Mouse (Mus musculus): ENCODE data around the gene Prss36. TPM values are rescaled to one million over a fixed set of nuclear protein-coding genes. Genes with fewer than 3 reads are reported as not detected.

Prss36 gene
- total RNA-seq, 2 experiments from 2014 or later, result 6.0 to 7.1 TPM

DNA sequence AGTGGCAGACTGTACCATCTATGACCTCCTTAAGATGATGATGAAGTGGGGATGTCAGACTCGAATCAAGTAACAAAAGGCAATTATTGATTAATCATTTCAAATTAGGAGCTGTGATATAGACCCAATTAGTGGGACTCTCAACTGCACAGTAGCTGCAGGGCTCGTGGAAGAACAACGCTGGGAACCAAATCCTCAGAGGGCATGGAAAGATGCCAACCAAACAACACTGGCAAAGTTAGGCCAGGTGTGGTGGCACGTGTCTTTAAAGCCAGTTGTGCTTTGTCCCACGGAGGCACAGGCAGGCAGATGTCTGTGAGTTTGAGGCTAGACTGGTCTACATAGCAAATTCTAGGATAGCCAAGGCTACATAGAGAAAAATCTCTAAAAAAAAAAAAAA is 15.9 kb downstream of the Prss36 start:
- Histone ChIP-seq H3K4me3 (no peak overlapping the region), H3K27ac (no peak overlapping the region)
- DNase-seq, result no peak
- no peak for TF ChIP-seq CTCF (IDR thresholded peaks at IDR 0.05)
- intact Hi-C loops (cut with DNase I), result loop anchor here (10.0 kb wide), 1 partner anchor 274 kb away; the partner anchor contains the start of gene Cox6a2

DNA sequence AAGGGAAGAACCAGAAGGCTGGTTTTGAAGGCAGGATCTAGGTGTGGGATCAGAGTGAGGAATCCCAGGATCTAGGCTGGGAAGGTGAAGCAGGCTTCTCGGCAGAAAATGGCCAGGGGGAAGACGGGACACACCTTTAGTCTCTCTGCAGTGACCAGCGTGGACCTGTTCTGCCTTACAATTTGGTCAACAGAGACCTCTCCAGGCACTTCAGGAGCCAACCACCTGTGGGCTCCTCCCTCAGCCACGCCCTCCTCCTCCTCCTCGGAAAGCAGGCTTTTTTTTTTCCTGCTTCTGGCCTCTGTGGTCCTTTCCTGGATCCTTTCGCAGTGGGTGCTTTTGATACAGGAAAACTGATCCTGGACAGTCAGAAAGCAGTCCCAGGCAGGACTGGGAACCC is 16.6 kb downstream of the Prss36 start, which contains the start of gene Prss8:
TSS of gene Prss8 (minus strand) at position 182 of the 400 bp plus-strand sequence.
- no peak for DNase-seq
- intact Hi-C loops (cut with DNase I), result loop anchor here (10.0 kb wide), 1 partner anchor 275 kb away; the partner anchor contains the start of gene Cox6a2
- H3K4me3 ChIP-seq, result no peak within 1 kb of the TSS
- no peak for TF ChIP-seq CTCF (IDR thresholded peaks at IDR 0.05)
- no peak within 1 kb of the TSS for H3K27ac ChIP-seq

DNA sequence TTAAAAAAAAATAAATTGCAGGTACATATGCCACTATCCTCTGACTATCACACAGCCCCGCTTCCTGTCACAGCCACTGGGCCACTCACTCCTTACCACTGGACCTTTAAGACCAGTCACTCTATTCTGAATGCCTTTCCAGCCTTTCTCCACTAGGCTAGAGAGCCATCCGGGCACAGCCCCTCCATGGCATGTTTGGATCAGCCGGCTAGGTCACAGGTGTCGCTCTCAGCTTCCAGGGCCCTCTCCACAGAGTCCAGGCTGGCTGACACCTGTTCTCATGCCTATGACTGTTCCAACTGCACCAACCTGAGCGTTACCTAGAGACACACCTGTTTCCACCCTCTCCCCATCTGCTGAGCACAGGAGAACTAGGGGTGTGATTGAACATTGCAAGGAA is 17.9 kb downstream of the Prss36 start:
- DNase-seq, result no peak
- no peak for TF ChIP-seq CTCF (IDR thresholded peaks at IDR 0.05)
- intact Hi-C loops (cut with DNase I), result no loop called here
- H3K4me3 ChIP-seq, result no peak overlapping the region
- H3K27ac ChIP-seq, result no peak overlapping the region

DNA sequence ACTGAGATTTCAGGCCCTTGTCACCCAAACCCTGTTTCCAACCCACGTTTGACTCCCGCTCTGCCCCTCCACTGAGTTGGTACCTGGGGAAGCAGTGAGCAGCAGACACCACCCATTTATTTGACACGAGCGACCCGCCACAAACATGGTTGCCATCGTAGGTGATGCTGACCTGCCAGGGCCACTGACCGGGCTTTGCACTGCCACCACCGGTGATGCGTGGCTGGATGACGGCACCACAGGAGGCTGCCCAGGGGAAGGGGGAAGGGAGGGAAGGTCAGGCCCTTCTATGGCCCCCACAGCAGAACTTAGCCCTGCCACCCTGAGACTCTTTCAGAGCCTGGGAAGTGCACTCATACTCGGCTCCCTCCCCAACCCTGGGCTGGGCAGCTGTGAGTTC is 18.8 kb downstream of the Prss36 start:
- TF ChIP-seq CTCF (IDR thresholded peaks at IDR 0.05), result no peak
- DNase-seq, result no peak
- no peak overlapping the region for H3K4me3 ChIP-seq
- intact Hi-C loops (cut with DNase I), result no loop called here
- H3K27ac ChIP-seq, result no peak overlapping the region

DNA sequence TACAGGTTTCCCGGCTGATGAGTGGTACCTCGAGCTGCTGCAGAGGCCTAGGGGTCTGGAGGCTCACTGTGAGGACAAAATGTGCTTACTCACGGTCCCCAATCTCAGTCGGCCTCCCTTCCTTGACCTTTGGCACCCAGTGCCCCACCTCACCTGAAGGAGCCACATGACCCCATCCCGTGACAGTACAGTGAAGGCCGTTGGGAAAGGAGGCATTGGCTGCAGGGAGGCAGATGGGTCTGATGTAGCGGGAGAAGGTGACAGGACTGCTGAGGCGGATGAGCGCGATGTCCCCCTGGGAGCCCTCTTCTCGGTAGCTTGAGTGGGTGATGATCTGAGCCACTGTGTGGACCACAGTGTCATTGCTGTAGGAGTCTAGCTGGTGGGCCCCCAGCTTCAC is 19.7 kb downstream of the Prss36 start:
- Histone ChIP-seq H3K27ac (no peak overlapping the region), H3K4me3 (no peak overlapping the region)
- DNase-seq, result no peak
- no peak for TF ChIP-seq CTCF (IDR thresholded peaks at IDR 0.05)
- intact Hi-C loops (cut with DNase I), result no loop called here

DNA sequence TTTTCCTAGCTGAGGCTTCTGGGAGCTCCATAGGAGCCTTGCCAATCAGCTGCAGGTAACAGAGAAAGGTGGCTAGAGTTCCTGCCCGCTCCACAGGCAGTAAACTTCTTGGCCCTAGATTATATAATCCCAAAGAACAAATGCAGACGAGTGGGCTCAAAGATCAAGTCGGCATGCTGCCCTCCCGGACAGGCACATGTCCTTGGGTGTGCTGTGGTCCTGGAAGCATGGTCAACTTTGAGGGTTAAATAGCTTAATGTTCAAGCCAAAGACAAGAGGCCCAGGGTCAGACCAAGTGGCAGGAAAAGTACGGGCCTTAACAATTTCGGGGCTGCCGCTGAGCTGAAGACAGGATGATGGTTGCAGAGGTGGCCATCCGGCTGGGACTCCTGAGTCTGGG is 20.5 kb downstream of the Prss36 start:
- H3K27ac ChIP-seq, result no peak overlapping the region
- no peak overlapping the region for H3K4me3 ChIP-seq
- no peak for DNase-seq
- intact Hi-C loops (cut with DNase I), result no loop called here
- TF ChIP-seq CTCF (IDR thresholded peaks at IDR 0.05), result no peak

DNA sequence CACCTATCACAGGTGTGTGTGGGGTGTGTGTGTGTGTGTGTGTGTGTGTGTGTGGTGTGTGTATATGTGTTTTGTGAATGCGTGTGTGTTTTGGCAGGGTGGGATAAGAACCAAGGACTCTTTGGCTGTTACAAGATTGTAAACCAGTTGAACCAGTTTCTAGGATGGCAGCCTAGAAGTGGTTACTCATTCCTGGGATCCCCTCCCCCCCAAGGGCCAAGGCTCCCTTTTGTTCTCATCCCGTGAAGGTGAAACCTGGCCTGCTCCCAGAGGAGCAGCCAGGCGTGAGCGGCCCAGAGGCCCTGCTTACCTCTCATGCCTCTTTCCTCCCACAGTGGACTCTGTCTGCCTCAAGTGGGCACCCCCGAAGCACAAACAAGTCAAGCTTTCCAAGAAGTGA is 21.3 kb downstream of the Prss36 start:
- Histone ChIP-seq H3K4me3 (no peak overlapping the region), H3K27ac (no peak overlapping the region)
- intact Hi-C loops (cut with DNase I), result no loop called here
- TF ChIP-seq CTCF (IDR thresholded peaks at IDR 0.05), result no peak
- DNase-seq, result no peak

DNA sequence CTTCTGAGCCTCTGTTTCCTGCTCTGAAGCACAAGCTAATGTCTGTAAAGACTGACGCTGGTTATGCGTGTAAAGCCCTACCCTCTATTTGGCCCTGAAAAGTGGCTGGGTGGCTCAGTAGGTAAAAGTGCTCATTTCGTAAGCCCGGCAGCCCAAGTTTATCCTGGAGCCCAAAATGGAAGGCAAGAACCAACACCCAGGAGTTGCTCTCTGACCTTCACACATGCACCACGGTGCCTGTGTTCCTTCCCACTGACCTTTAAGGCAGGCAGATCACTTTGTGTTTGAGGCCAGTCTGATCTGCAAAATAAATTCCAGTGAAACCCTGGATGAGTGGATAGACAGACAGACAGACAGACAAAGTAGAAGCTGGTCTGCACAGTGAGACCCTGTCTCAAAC is 22.8 kb downstream of the Prss36 start:
- no peak for DNase-seq
- H3K27ac ChIP-seq, result no peak overlapping the region
- intact Hi-C loops (cut with DNase I), result no loop called here
- TF ChIP-seq CTCF (IDR thresholded peaks at IDR 0.05), result no peak
- no peak overlapping the region for H3K4me3 ChIP-seq

DNA sequence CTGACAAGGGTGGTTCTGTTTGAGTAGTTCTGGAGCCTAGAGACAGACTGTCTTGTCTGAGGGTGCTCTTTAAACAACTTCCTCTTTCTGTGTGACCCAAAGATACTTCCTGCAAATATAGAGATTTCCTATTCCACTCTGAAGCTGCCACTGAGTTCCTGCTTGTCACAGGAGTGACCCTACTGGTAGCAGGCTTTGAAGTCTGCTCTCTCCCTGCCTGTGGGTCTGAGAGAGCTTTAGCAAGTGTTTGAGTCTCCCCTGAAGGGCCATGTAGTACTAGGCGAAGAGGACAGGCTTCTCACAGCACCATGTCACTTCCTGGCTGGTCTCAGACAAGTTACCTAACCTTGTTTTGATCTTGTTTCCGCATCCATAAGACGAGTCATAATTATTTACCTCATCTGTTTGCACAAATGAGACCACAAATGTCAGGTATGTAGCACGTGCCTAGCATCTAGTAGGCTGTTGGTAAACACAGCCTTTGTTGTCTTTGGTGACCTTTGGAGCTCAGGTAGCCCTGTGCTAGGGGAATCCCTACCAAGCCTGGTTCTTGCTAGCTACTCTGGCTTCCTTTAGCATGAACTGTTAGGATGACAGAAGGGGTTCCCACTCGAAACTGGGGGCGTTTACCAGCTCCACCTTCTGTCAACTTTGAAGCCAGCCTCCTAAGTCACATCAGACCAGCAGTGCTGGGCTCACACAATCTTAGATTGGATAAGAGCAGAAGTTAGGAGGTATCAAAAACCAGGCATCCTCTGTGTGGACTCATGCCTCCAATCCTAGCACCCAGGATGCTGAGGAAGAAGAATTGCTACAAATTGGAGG is 23.9 kb downstream of the Prss36 start:
- TF ChIP-seq CTCF (IDR thresholded peaks at IDR 0.05), result no peak
- intact Hi-C loops (cut with DNase I), result no loop called here
- H3K4me3 ChIP-seq, result no peak overlapping the region
- H3K27ac ChIP-seq, result peak overlapping the region; percentile 25; the same call in 1 of the 2 replicates
- no peak for DNase-seq

DNA sequence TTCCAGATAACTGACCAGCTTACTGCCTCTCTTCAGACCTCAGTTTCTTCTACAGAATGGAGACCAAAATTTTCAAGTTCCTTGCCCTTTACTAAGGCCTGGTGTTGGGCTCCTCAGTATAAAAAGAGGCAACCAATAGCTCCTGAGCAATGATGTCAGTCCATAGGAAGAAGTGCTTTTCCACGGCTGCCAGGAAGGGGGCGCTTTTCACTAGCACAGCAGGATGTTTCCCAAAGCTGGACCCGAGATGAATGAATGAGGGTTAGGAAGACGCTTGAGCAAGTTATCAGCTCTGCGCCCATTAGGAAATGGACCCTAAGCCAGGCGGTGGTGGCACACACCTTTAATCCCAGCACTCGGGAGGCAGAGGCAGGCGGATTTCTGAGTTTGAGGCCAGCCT is 25.0 kb downstream of the Prss36 start:
- intact Hi-C loops (cut with DNase I), result no loop called here
- Histone ChIP-seq H3K27ac (no peak overlapping the region), H3K4me3 (no peak overlapping the region)
- DNase-seq, result no peak
- TF ChIP-seq CTCF (IDR thresholded peaks at IDR 0.05), result peak; percentile 45

DNA sequence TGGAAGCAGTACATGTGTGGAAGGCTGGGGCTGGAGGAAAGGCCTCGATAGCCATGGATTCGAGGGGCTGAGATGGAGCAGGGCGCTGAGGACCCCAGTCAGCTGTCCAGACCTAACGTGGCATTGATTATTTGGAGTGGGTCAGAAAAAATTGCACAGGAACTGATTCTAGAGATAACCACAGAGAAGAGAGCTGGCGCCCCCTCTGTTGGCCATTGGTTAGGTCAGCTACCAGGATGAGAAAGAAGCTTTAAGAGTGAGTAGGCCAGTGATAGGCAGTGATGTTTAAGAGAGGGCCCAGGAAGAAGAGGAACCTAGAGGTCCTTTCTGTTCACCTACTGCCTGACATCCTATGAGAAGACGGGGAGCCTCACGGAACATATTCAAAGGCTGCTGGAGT is 27.2 kb downstream of the Prss36 start:
- peak; percentile 51 for TF ChIP-seq CTCF (IDR thresholded peaks at IDR 0.05)
- intact Hi-C loops (cut with DNase I), result no loop called here
- DNase-seq, result no peak
- H3K27ac ChIP-seq, result no peak overlapping the region
- H3K4me3 ChIP-seq, result no peak overlapping the region

DNA sequence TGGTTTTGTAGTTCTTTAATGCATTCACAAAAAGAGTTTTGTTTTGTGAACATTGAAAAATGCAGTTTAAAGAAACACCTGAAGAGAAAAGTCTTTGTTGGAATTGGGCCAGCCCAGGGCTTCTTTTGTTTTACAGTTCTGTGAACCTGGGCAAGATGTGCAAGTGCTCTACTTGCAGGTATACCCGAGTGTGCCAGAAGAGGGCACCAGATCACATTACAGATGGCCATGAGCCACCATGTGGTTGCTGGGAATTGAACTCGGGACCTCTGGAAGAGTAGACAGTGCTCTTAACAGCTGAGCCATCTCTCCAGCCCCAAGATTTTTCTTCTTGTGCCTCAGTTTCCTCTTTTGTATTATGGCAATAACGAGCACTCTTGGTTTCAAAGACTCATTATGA is 28.3 kb downstream of the Prss36 start:
- no peak for DNase-seq
- intact Hi-C loops (cut with DNase I), result no loop called here
- Histone ChIP-seq H3K4me3 (no peak overlapping the region), H3K27ac (no peak overlapping the region)
- peak; percentile 55 for TF ChIP-seq CTCF (IDR thresholded peaks at IDR 0.05)

DNA sequence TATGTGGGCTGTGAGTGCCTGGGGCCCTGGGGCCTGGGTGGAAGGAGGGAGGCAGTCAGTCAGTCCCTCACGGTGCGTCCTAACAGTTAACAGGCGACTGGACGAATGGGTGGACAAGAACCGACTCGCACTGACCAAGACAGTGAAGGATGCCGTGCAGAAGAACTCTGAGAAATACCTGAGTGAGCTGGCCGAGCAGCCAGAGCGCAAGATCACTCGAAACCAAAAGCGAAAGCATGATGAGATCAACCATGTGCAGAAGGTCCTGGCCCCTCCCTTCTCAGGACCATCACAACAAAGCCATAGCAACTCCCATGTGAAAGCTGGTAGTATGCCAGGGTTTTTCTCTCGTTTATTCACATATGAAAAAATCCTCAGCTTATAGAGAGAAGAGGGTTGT is 31.2 kb downstream of the Prss36 start:
- no peak for DNase-seq
- Histone ChIP-seq H3K4me3 (no peak overlapping the region), H3K27ac (no peak overlapping the region)
- intact Hi-C loops (cut with DNase I), result no loop called here
- TF ChIP-seq CTCF (IDR thresholded peaks at IDR 0.05), result no peak

DNA sequence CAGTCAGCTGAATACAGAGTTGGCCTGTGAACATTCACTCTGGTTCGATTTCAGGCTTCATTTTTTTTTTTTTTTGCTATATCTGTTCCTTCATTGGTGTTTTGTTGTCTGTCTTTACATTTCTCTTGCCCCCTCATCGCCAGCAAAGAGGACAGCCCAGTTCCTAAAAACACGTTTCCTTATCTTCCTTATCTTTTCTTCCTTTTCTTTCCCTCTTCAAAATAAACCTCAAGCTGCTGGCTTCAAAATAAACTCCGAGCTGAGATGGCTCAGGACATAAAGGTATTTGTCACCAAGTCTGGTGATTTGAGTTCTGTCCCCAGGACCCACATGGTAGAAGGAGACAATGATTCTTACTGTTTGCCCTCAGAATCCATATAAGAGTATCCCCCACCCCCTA is 33.6 kb downstream of the Prss36 start:
- no peak for TF ChIP-seq CTCF (IDR thresholded peaks at IDR 0.05)
- Histone ChIP-seq H3K27ac (peak overlapping the region; percentile 98), H3K4me3 (peak overlapping the region; percentile 88)
- intact Hi-C loops (cut with DNase I), result loop anchor here (2.0 to 5.0 kb wide), 2 partner anchors 22 to 36 kb away; partner anchors contain the start of genes Zfp646 and Zfp668
- DNase-seq, result no peak
